Mouse (Mus musculus) hindlimb bud, embryonic 11.5 days (tissue): ENCODE data around the gene Aup1.

ENCODE experiments used
- DNase-seq: peaks from one replicate; pipeline ENCODE4 v3.0.0-alpha.2; 2012; ENCODE audit warnings: low read depth, low spot score; ENCODE audit errors: extremely low spot score

The Aup1 gene

GRCm38 (mm10) chr6:83054074-83054851 lies at the start of gene Aup1:
Gene Aup1, plus strand, starts transcription at chr6:83054521.
- peak; percentile 86 for DNase-seq

GRCm38 (mm10) chr6:83004872-83005271 lies 49.4 kb upstream of the Aup1 start:
- no peak for DNase-seq

- DNase-seq = no peak
Measured at GRCm38 (mm10) chr6:83005444-83006011, 48.8 kb upstream of the Aup1 start.

- no peak for DNase-seq
Measured at GRCm38 (mm10) chr6:83006114-83006513, 48.2 kb upstream of the Aup1 start.

GRCm38 (mm10) chr6:83008659-83009058 lies 45.7 kb upstream of the Aup1 start:
- no peak for DNase-seq

- DNase-seq = no peak
Measured at GRCm38 (mm10) chr6:83010010-83010409, 44.3 kb upstream of the Aup1 start.

- no peak for DNase-seq
Measured at GRCm38 (mm10) chr6:83011255-83011654, 43.1 kb upstream of the Aup1 start.

GRCm38 (mm10) chr6:83011756-83012155 lies 42.6 kb upstream of the Aup1 start:
- no peak for DNase-seq

- no peak for DNase-seq
Measured at GRCm38 (mm10) chr6:83013444-83013843, 40.9 kb upstream of the Aup1 start.

GRCm38 (mm10) chr6:83014482-83015466 lies 39.5 kb upstream of the Aup1 start:
- DNase-seq = no peak

GRCm38 (mm10) chr6:83015749-83016148 lies 38.6 kb upstream of the Aup1 start:
- DNase-seq = no peak

- DNase-seq = no peak
Measured at GRCm38 (mm10) chr6:83017190-83017589, 37.1 kb upstream of the Aup1 start.

GRCm38 (mm10) chr6:83019044-83019443 lies 35.3 kb upstream of the Aup1 start:
- DNase-seq = no peak

GRCm38 (mm10) chr6:83020121-83020520 lies 34.2 kb upstream of the Aup1 start:
- no peak for DNase-seq

GRCm38 (mm10) chr6:83020836-83021593 lies 33.3 kb upstream of the Aup1 start:
- no peak for DNase-seq

GRCm38 (mm10) chr6:83023008-83023407 lies 31.3 kb upstream of the Aup1 start:
- DNase-seq = no peak

GRCm38 (mm10) chr6:83023786-83024185 lies 30.5 kb upstream of the Aup1 start:
- no peak for DNase-seq

- DNase-seq = no peak
Measured at GRCm38 (mm10) chr6:83024421-83024820, 29.9 kb upstream of the Aup1 start.

- no peak for DNase-seq
Measured at GRCm38 (mm10) chr6:83025221-83025620, 29.1 kb upstream of the Aup1 start.

- DNase-seq = no peak
Measured at GRCm38 (mm10) chr6:83027293-83027692, 27.0 kb upstream of the Aup1 start.

GRCm38 (mm10) chr6:83027706-83028105 lies 26.6 kb upstream of the Aup1 start:
- no peak for DNase-seq
